Mouse (Mus musculus) small intestine, adult 2 months (tissue): ENCODE data around the gene Gm20696.

Experiments used
- CTCF ChIP-seq: fragments of 200-500 bp; IDR thresholded peaks from 2 replicates; pipeline ENCODE4 v1.5.1; 2012; ENCODE audit warnings: low read depth, mild to moderate bottlenecking, control low read depth, inconsistent platforms, low read length, moderate library complexity, mixed read lengths; ENCODE audit not compliant: insufficient replicate concordance, insufficient read length; ENCODE audit errors: extremely low read depth
- POLR2A ChIP-seq: fragments of 200-500 bp; IDR thresholded peaks from 2 replicates; pipeline ENCODE4 v1.6.1; 2012; ENCODE audit warnings: low read depth, mild to moderate bottlenecking, control low read depth, inconsistent platforms, low read length, moderate library complexity

- TF ChIP-seq POLR2A = no peak
- TF ChIP-seq CTCF = no peak
These were observed 329.0 kb downstream of the Gm20696 start for GRCm38 (mm10) chr6:99337575-99337974.
